Mouse (Mus musculus): ENCODE data around the gene Olfr1458.

DNA sequence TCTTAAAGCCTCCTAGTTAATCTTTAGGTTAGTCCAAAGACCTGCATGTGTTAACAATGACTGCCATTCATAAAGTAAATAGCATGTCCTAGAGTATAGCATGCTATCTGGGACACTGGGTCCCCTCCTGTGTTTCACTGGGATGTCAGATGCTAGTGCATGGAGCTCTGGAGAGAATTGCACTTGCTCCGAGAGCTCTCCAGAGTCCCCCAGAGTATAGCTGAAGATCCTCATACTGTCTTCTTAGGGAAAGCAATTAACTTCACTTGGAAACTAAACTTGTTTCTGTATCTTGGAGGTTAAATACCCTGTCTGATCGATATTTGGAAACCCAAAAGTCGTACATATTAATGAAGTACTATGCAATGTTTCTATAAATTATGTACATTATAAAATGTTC, at the start of gene Olfr1458:
- TF ChIP-seq POLR2A (IDR thresholded peaks at IDR 0.05; ENCODE audit: borderline replicate concordance, extremely low read depth, low read depth, low read length) (no peak), CTCF (IDR thresholded peaks at IDR 0.05; ENCODE audit: insufficient read depth, low read length) (no peak)

Measured in lung, adult 2 months (tissue).